Mouse (Mus musculus) bone marrow, adult 2 months (tissue): ENCODE measurements around the gene Catsperz. TPM values are rescaled to one million over a fixed set of nuclear protein-coding genes. Genes with fewer than 3 reads are reported as not detected.
A peak's percentile ranks its signal among the peaks of the same experiment; 100 is the strongest.

Experiments
- H3K27ac ChIP-seq: fragments of 200-500 bp; 2 replicates; pipeline ENCODE4 v1.5.1; 2012; ENCODE audit warnings: low read depth, mild to moderate bottlenecking, control low read depth, inconsistent platforms, low read length; ENCODE audit not compliant: control insufficient read depth, poor library complexity, insufficient read depth
- H3K4me1 ChIP-seq: fragments of 200-500 bp; 2 replicates; pipeline ENCODE4 v1.6.1; 2011; ENCODE audit warnings: low read length; ENCODE audit not compliant: control insufficient read depth, insufficient read depth
- H3K4me3 ChIP-seq: fragments of 200-500 bp; replicated peaks from 2 replicates; pipeline ENCODE3; 2011; ENCODE audit warnings: mild to moderate bottlenecking, low read depth, low read length, control low read depth; ENCODE audit not compliant: control insufficient read depth
- CTCF ChIP-seq: fragments of 200-500 bp; IDR thresholded peaks from 2 replicates; pipeline ENCODE4 v1.5.1; 2011; ENCODE audit warnings: low read length, control low read depth; ENCODE audit not compliant: control insufficient read depth, insufficient read depth
- POLR2A ChIP-seq: fragments of 200-500 bp; IDR thresholded peaks from 2 replicates; pipeline ENCODE4 v1.6.1; 2011; ENCODE audit warnings: low read depth, mild to moderate bottlenecking, control low read depth, low read length, borderline replicate concordance; ENCODE audit not compliant: control insufficient read depth
- WGBS: fragments of 180-500 bp; shearing (Covaris S2); methylation state at CpG from one replicate; pipeline ENCODE4 v1.1.7; 2018; 5-methylcytosine and 5-hydroxymethylcytosine counted together
- polyA plus RNA-seq: library from polyadenylated mRNA; stranded (reverse); fragments of >200 nt; gene quantifications from 2 replicates; pipeline ENCODE4 v1.2.4, GENCODE M21; 2011; ENCODE audit warnings: low replicate concordance; ENCODE audit not compliant: missing spikeins, insufficient read depth, insufficient read length

The Catsperz gene
- polyA plus RNA-seq, 1 experiment = 2.6 TPM

DNA sequence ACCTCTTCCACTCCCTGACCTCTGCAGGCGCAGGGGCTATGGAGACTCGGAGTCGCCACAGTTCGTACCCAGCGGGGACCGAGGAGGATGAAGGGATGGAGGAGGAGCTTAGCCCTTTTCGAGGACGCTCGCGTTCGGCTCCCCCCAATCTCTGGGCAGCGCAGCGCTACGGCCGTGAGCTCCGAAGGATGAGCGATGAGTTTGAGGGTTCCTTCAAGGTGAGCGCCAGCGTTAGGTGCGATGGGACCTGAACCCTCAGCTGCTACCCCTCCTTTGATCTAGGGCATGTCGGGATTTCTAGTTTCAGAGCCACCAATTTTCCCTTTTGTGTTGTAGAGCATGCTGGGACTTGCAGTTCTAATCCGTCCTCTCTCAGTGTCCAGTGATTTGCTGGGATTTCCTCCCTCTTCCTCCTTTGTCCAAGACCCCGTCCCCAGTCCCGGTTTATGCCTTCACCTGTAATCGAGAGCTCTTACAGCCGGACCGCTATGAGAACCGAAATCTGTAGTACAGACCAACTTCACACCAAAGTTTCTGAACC is 25.5 kb upstream of the Catsperz start:
- under 1% methylated on average over 28 of the region's 28 CpGs for WGBS
- Histone ChIP-seq H3K4me3 (peak overlapping the region; percentile 84), H3K27ac (peak overlapping the region; percentile 85), H3K4me1 (peaks cover 2% of the 10 kb centered on the region; the same call in 1 of the 2 replicates)
- 0 out of 2 replicates have a peak, but pooled peaks have one; percentile 46 for TF ChIP-seq POLR2A
- TF ChIP-seq CTCF = no peak

DNA sequence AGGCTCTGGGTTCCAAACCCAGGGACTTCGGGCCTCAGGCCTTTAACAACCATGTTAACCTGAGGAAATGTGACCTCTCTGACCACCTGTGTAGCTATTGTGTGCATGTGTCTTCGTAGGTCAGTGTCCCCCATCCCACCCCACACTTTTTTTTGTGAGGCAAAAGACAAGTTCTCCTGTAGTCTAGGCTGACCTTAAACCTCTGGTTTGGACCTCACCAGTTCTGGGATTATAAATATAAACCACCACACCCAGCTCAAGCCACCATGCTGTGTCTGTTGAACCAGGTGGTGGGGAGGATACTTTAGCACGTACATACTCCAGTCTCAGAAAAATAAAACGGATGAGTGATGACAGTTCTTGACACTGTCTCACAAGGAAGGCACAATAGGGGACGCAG is 24.8 kb upstream of the Catsperz start:
- Histone ChIP-seq H3K27ac (no peak overlapping the region), H3K4me3 (no peak overlapping the region), H3K4me1 (peaks cover 2% of the 10 kb centered on the region; the same call in 1 of the 2 replicates)
- WGBS = 81% methylated on average over 5 of the region's 5 CpGs
- TF ChIP-seq CTCF (no peak), POLR2A (no peak)

DNA sequence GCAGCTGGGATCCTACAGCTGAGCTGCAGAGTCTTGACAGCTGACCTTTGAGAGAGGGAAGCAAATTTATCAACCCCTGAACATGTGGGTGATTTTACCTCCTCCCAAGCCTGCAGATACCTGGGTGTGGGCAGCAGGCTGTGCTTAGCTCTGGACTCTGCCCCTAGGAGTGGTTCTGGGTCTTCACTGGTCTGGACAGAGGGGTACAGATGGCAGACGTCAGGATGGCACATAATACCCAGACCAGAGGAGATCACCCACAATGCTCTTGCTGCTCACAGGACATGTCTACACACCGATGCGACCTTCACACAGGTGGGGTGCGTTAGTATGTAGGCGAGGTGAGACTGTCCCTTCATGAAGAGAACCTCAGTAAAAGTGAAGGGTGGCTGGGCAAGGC is 24.4 kb upstream of the Catsperz start:
- 90% methylated on average over 5 of the region's 5 CpGs for WGBS
- Histone ChIP-seq H3K4me1 (peaks cover 2% of the 10 kb centered on the region; the same call in 1 of the 2 replicates), H3K27ac (no peak overlapping the region), H3K4me3 (no peak overlapping the region)
- TF ChIP-seq POLR2A (no peak), CTCF (no peak)

DNA sequence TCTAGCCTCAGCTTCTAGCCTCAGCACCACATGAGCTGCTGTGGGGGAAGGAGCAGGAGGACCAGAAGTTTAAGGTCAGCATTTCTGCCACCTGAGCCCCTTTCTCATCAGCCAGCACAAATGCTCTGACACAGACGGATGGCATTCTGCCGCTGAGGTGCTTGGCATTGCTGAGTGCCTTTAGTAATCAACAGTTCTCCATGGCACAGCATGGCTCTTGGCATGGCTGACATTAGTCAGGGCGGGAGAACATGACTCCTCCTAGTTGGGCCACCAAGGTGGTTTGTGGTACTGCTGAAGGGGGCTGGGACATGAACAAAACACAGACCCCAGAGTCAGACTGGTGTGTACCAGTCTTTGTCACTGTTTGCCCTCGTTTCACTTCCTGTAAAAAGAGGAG is 23.0 kb upstream of the Catsperz start:
- WGBS = 73% methylated on average over 4 of the region's 4 CpGs
- Histone ChIP-seq H3K27ac (no peak overlapping the region), H3K4me3 (no peak overlapping the region), H3K4me1 (peaks cover 2% of the 10 kb centered on the region; the same call in 1 of the 2 replicates)
- no peak for TF ChIP-seq POLR2A
- TF ChIP-seq CTCF = no peak

DNA sequence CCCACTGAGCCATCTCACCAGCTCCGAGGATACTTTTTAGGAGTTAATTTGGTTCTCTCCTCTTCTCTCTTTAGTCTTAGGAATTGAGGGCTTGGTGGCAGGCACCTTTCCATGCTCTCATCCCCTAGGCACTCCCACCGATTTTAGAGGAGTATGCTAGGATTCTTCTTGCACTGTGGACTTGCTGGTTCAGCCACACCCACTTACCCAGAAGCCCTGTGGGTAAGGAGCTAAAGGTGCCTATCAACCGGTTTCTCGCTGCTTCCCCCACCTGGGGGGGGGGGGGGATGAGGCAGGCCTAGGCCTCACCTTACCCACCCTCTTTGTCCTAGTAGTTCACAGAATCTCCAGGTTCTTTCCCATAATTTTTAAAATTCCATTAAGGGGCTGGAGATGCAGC is 22.6 kb upstream of the Catsperz start:
- peaks cover 1% of the 10 kb centered on the region; the same call in 1 of the 2 replicates for H3K4me1 ChIP-seq
- TF ChIP-seq CTCF (no peak), POLR2A (no peak)

DNA sequence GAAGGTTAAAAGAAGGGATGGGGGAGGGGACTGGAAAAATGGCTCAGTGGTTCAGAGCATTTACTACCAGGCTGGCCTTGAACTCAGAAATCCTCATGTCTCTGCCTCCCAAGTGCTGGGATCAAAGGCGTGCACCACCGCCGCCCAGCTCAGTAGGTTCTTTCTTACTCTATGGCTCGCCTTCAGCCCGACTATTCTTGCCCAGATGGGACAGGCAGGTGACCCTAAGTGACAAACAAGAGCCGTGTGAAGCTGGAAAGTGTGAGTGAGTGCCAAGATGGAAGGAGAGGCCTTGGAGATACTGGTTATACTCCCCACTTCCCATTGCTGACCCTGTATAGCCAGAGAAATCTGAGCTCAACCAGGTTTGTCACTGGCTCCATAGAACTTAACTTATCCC is 18.5 kb upstream of the Catsperz start:
- TF ChIP-seq CTCF (no peak), POLR2A (no peak)
- Histone ChIP-seq H3K4me3 (no peak overlapping the region), H3K27ac (no peak overlapping the region), H3K4me1 (peaks cover 1% of the 10 kb centered on the region; the same call in 1 of the 2 replicates)
- 95% methylated on average over 6 of the region's 6 CpGs for WGBS

More for the DNA sequence above, 22.6 kb upstream of the Catsperz start:
- no peak overlapping the region for H3K27ac ChIP-seq
- no peak overlapping the region for H3K4me3 ChIP-seq
- 71% methylated on average over 4 of the region's 4 CpGs for WGBS

DNA sequence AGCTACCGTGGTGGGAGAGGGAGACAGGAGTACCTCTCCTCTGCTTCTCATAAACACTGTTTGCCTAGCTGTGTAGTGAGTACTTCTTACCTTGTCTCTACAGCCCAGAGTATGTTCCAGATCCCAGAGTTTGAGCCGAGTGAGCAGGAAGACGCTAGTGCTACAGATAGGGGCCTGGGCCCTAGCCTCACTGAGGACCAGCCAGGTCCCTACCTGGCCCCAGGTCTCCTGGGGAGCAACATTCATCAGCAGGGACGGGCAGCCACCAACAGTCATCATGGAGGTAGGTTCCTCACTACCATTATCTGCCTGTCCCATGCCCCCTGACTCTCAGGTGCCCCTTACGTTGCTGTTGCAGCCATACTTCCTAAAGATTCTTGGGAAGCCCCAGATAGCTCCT is 17.6 kb upstream of the Catsperz start:
- WGBS = 28% methylated on average over 5 of the region's 5 CpGs
- peaks cover 1% of the 10 kb centered on the region; the same call in 1 of the 2 replicates for H3K4me1 ChIP-seq
- peak overlapping the region; percentile 100 for H3K4me3 ChIP-seq
- no peak overlapping the region; the same call in 1 of the 2 replicates for H3K27ac ChIP-seq
- TF ChIP-seq POLR2A (no peak), CTCF (no peak)

DNA sequence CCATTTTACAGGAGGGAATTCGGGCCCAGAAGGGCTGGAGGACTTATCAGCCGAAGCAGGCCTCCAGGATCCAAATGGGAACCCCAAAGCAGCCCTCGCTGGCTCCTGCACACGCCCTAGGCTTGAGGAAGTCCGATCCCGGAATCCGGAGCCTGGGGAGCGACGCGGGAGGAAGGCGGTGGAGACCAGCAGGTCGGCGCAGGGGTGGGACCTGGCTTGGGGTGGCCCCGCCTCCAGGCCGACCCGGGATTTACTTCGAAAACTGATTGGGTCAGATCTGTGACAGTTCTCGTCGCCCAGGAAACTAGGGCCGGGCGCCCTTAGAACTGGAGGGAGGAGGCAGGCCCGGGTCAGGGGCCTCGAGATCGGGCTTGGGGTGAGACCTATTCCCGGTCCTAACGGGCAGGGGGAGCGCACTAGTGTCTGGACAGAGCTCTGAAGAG is 17.1 kb upstream of the Catsperz start, which contains the start of gene Gpr137:
Gene Gpr137, minus strand, starts transcription at position 232 of the 443 bp plus-strand sequence.
- Histone ChIP-seq H3K4me3 (peak within 1 kb of the TSS; percentile 100), H3K4me1 (peaks cover 1% of the 10 kb centered on the region; the same call in 1 of the 2 replicates), H3K27ac (peak within 1 kb of the TSS; percentile 90)
- TF ChIP-seq POLR2A = peak; percentile 85; the same call in 1 of the 2 replicates
- TF ChIP-seq CTCF = no peak
- WGBS = under 1% methylated on average over 27 of the region's 27 CpGs
